Mouse (Mus musculus): ENCODE measurements around the gene Sel1l. TPM values are rescaled to one million over a fixed set of nuclear protein-coding genes. Genes with fewer than 3 reads are reported as not detected.

Sel1l gene
- polyA plus RNA-seq, 1 experiment from 2014 or later, result 61.9 TPM

DNA sequence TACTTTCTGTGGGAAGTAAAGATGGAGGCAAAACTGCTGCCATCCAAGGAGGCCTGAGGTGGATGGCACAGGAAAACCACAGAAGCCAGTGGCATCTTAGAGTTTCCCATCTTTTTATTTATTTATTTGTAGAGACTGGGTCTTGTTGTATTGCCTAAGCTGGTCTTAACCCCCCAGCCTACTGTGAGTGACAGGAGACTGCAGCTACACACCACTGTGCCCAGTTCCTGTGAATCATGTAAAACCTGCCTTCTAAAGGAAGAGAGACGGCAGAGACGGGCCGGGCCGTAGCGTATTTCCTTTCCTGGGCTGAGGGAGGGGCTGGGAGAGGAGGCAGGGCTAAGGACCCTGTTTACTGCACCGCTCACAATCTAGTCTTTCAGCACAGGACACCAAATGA lies 41.2 kb downstream of the Sel1l start:
- no peak overlapping the region for H3K27ac ChIP-seq
- no peaks in the 10 kb centered on the region for H3K27me3 ChIP-seq (ENCODE audit: low read depth, poor library complexity, severe bottlenecking)
- H3K9me3 ChIP-seq (replicated peaks), result no peaks in the 10 kb centered on the region
- H3K36me3 ChIP-seq, result peaks cover 51% of the 10 kb centered on the region
- H3K4me3 ChIP-seq, result no peak overlapping the region
- H3K4me1 ChIP-seq, result no peaks in the 10 kb centered on the region
- WGBS, result 92% methylated on average over 6 of the region's 6 CpGs
- no peak for DNase-seq (ENCODE audit: low spot score)

DNA sequence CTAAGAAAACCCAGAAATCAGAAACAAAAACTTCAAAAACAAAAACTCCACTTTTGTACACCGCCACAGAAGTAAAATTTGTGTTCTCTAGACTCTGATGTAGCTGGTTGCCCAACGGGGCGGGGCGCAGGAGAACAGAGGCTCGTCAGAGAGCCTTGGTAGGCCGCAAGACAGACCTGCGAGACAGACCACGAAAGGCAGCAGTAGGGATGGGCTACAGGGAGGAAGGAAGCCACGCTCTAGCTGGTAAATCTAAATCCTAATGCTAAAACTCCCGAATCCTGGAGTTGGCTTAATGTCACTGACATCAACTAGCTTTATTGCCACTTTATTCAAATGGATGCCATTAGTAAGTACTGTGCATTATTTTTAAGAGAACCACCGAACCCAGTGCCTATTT lies 41.9 kb downstream of the Sel1l start:
- Histone ChIP-seq H3K27me3 (ENCODE audit: low read depth, poor library complexity, severe bottlenecking) (no peaks in the 10 kb centered on the region), H3K9me3 (replicated peaks) (no peaks in the 10 kb centered on the region), H3K27ac (no peak overlapping the region), H3K36me3 (peaks cover 44% of the 10 kb centered on the region), H3K4me3 (no peak overlapping the region), H3K4me1 (no peaks in the 10 kb centered on the region)
- no peak for DNase-seq (ENCODE audit: low spot score)
- 94% methylated on average over 11 of the region's 11 CpGs for WGBS

DNA sequence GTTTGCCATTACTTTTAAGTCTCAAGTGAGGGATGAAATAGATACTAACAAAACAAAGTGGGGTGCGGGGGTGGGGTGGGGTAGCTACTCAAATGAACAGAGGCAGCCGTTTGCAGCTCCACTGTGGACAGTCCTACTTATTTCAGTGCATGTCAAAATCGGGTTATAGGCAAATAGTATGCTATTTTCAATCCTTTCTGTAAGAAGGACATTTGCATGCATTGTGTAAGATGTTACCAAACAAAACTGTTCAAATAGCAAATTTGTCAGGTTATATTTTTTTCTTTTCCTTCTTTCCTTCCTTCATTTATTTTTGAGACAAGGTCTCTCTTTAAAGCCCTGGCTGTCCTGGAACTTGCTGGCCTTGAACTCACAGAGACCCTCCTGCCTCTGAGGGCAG lies 44.7 kb downstream of the Sel1l start:
- Histone ChIP-seq H3K9me3 (replicated peaks) (no peaks in the 10 kb centered on the region), H3K4me1 (no peaks in the 10 kb centered on the region), H3K36me3 (peaks cover 16% of the 10 kb centered on the region), H3K27me3 (ENCODE audit: low read depth, poor library complexity, severe bottlenecking) (no peaks in the 10 kb centered on the region), H3K4me3 (no peak overlapping the region), H3K27ac (no peak overlapping the region)
- WGBS, result 95% methylated on average over 3 of the region's 3 CpGs
- no peak for DNase-seq (ENCODE audit: low spot score)

DNA sequence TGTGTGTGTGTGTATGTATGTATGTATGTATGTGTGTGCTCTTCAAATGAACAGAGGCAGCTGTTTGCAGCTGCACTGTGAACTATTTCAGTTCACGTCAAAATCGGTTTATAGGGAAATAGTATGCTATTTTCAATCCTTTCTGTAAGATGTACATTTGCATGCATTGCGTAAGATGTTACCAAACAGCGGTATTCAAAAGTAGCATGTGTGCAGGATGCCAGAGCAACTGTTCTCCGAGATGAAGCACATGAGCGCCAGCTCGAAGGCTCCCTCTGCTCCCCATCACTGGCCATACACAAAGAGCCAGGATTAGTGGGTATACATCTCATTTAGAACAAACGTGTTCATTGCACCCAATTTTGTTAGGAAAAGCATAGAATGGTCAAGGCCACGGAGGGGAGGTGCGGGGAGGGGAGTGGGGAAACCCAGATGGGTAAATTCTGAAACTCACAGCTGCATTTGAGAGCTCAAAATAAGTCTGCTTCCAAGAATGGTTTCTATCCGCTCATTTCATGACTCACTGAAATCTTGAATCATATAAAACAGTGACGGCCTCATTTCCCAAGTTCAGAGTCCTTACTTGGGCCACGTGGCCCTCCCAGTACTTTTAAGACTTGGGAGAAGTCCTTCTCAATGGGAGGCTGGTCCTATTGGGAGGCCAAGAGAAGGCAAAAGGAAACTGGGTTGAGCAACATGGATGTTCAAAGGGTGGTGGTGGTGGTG lies 45.6 kb downstream of the Sel1l start:
- 89% methylated on average over 13 of the region's 13 CpGs for WGBS
- DNase-seq (ENCODE audit: low spot score), result no peak

DNA sequence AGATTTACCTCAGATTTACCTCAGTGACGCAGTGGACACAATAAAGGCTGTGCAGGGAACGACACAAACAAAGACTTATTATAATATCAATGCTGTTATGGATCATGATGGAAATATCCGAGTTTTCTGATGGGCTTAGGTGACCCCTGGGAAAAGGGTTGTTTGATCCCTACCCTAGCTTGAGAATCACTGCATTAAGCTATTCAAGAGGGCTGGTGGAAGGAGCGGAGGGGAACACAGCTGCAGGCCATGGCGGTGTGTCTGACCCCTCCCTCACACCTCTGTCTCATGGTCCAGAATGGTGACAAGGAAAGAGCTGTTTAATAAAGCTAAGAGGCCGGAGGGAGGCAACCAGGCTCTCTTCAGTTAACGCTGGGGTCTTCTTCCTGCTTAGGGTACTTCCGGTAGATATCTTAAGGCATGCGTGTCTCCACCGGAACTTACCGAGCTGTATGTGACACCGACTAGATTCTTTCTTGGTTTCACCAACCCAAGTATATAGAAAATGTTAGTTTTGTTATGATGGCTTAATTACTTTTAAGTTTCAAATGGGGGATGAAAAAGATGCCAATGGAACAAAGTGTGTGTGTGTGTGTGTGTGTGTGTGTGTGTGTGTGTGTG lies 46.3 kb downstream of the Sel1l start:
- 92% methylated on average over 12 of the region's 12 CpGs for WGBS
- Histone ChIP-seq H3K4me3 (no peak overlapping the region), H3K27ac (no peak overlapping the region), H3K27me3 (ENCODE audit: low read depth, poor library complexity, severe bottlenecking) (no peaks in the 10 kb centered on the region), H3K9me3 (replicated peaks) (no peaks in the 10 kb centered on the region), H3K36me3 (peaks cover 2% of the 10 kb centered on the region; the same call in 1 of the 2 replicates), H3K4me1 (no peaks in the 10 kb centered on the region)
- no peak for DNase-seq (ENCODE audit: low spot score)

More for the DNA sequence above, 45.6 kb downstream of the Sel1l start:
- Histone ChIP-seq H3K36me3 (peaks cover 7% of the 10 kb centered on the region), H3K27ac (no peak overlapping the region), H3K4me3 (no peak overlapping the region), H3K4me1 (no peaks in the 10 kb centered on the region), H3K9me3 (replicated peaks) (no peaks in the 10 kb centered on the region), H3K27me3 (ENCODE audit: low read depth, poor library complexity, severe bottlenecking) (no peaks in the 10 kb centered on the region)

DNA sequence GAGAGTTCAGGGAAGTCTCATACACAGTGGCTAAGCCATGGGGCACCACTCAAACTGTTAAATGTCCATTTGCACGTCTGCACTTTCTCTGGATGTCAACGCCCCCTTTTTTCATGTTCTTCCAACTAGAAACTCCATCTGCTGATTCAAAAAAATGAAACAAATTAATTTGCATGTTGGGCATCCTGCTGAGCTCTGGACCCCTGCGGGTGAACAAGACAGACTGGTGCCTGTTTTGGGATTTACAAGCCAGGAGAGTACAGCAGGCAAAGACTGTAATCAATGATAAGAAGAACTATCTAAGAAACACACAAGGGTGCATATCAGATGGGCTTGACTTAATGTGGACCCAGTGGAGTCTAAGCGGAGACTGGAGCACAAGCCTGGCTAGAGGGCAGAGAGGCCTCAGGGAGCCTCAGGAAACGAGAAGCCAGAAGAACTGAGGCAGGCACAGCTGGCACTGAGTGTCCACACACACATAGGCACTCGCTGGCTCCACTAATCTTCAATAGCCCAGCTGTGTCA lies 48.0 kb downstream of the Sel1l start:
- WGBS, result 80% methylated on average over 6 of the region's 6 CpGs
- H3K4me3 ChIP-seq, result no peak overlapping the region
- no peak overlapping the region for H3K27ac ChIP-seq
- H3K36me3 ChIP-seq, result no peaks in the 10 kb centered on the region
- DNase-seq (ENCODE audit: low spot score), result no peak
- H3K4me1 ChIP-seq, result no peaks in the 10 kb centered on the region
- H3K9me3 ChIP-seq (replicated peaks), result no peaks in the 10 kb centered on the region
- no peaks in the 10 kb centered on the region for H3K27me3 ChIP-seq (ENCODE audit: low read depth, poor library complexity, severe bottlenecking)

DNA sequence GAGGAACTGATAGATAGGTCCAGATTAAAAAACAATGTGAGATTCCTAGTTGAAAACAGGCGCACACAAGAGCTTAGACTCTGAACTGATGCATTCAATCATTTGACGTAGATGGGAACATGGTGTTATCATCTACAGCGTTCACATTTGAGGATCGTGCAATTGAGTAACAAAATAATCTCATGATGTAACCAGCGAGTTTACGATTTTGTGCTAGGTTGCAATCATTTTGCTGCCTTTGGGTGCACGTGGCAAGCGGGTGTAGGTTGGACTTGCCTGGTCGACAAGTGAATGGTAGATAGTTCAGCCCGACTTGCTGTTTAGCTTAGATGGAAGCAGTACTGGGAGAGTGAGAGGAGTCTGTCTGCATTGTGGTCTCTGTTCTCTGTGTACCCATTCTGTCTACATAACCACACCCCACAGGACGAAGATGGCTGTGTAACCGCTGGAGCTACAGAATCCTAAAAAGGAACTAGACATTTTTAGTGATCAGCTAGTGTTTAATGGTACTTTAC lies 49.1 kb downstream of the Sel1l start:
- WGBS, result 81% methylated on average over 12 of the region's 12 CpGs
- H3K27me3 ChIP-seq (ENCODE audit: low read depth, poor library complexity, severe bottlenecking), result no peaks in the 10 kb centered on the region
- no peak for DNase-seq (ENCODE audit: low spot score)
- H3K4me3 ChIP-seq, result no peak overlapping the region
- no peaks in the 10 kb centered on the region for H3K36me3 ChIP-seq
- H3K27ac ChIP-seq, result no peak overlapping the region
- H3K9me3 ChIP-seq (replicated peaks), result no peaks in the 10 kb centered on the region
- no peaks in the 10 kb centered on the region for H3K4me1 ChIP-seq

DNA sequence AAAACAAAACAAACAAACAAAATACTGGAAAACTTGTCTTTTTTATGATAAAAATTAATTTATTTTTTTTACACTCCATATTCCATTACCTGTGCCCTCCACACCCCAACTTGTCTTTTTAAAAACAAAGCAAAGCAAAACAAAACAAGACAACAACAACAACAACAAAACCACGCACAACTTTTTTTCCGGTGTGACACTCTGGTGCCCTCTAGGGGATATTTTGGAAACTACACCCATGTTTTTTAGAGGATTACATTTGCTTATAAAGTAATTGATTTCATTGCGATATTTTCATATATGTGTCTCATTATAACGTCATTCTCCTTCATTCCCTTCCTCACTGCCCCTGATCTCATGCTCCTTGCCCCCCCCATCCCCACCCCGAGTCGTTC lies 49.6 kb downstream of the Sel1l start:
- H3K9me3 ChIP-seq (replicated peaks), result no peaks in the 10 kb centered on the region
- H3K36me3 ChIP-seq, result no peaks in the 10 kb centered on the region
- H3K4me3 ChIP-seq, result no peak overlapping the region
- no peaks in the 10 kb centered on the region for H3K27me3 ChIP-seq (ENCODE audit: low read depth, poor library complexity, severe bottlenecking)
- 30% methylated on average over 6 of the region's 6 CpGs for WGBS
- DNase-seq (ENCODE audit: low spot score), result no peak
- H3K4me1 ChIP-seq, result no peaks in the 10 kb centered on the region
- H3K27ac ChIP-seq, result no peak overlapping the region

DNA sequence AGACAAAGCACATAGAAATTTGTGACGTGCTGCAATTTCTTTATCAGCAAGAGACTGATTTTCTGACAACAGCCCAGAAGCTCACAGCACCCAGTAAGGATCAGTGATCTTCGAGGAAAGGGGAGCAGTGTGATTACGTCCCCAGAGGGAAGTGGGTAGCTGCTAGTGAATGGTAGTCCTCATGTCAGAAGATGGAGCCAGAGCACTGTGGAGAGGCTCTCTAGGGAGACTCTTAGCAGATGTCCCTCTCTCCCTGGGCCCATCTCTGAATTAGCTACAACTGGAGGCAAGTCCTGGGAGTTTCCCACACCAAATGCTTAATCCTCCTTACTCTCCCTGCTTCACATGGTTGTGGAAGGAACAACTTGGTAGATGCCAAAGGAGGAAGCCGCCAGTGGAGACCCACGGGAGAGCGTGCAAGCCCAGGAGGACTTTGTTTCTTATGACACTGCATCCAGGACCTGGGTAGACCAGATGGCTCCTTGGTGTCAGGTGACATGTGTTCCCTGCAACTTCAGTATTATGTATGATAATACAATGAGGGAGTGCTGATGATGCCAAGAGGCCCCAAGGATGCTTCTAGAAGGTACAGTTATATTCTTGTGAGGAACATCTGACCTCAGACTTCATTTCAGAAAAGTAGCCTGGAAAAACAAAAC lies 50.1 kb downstream of the Sel1l start:
- Histone ChIP-seq H3K36me3 (no peaks in the 10 kb centered on the region), H3K4me3 (no peak overlapping the region), H3K27me3 (ENCODE audit: low read depth, poor library complexity, severe bottlenecking) (no peaks in the 10 kb centered on the region), H3K4me1 (no peaks in the 10 kb centered on the region), H3K9me3 (replicated peaks) (no peaks in the 10 kb centered on the region), H3K27ac (no peak overlapping the region)
- WGBS, result 82% methylated on average over 6 of the region's 6 CpGs
- no peak for DNase-seq (ENCODE audit: low spot score)

DNA sequence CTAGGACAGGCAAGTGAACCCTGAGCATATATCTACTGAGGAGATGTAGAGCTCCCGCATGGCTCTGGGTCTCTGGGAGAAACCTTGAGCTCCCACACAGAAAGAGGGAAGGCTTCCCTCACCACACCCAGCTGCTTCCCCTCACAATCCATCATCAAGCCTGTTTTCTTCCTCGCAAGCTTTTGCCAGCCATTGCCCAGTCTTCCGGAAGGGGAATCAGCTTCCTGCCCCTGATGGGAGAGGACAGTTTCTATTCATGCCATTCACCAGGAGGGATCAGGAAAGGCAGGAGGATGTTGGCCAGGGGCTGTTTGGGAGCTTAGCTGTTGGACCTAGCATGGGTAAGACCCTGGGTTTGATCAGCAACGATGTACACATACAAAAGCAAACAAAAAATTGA lies 52.2 kb downstream of the Sel1l start:
- no peak overlapping the region for H3K4me3 ChIP-seq
- WGBS, result 84% methylated on average over 4 of the region's 4 CpGs
- DNase-seq (ENCODE audit: low spot score), result no peak
- H3K27ac ChIP-seq, result no peak overlapping the region
- no peaks in the 10 kb centered on the region for H3K9me3 ChIP-seq (replicated peaks)
- H3K27me3 ChIP-seq (ENCODE audit: low read depth, poor library complexity, severe bottlenecking), result no peaks in the 10 kb centered on the region
- no peaks in the 10 kb centered on the region for H3K4me1 ChIP-seq
- no peaks in the 10 kb centered on the region for H3K36me3 ChIP-seq

DNA sequence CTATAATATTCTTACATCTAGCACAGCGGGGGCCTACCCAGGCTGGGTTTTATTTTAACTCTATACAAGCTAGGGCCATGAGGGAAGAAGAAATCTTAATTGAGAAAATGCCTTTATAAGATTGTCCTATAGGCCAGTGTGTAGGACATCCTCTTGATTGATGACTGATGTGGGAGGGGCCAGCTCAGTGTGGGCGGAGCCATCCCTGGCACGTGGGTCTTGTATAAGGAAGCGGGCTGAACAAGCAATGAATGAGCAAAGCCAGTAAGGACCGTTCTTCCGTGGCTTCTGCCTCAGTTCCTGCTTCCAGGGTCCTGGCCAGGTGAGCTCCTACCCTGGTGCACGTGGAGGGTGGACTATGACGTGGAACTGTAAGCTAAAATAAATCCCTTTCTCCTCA lies 55.7 kb downstream of the Sel1l start:
- DNase-seq (ENCODE audit: low spot score), result no peak
- H3K27me3 ChIP-seq (ENCODE audit: low read depth, poor library complexity, severe bottlenecking), result no peaks in the 10 kb centered on the region
- no peaks in the 10 kb centered on the region for H3K9me3 ChIP-seq (replicated peaks)
- WGBS, result 80% methylated on average over 8 of the region's 8 CpGs
- no peaks in the 10 kb centered on the region for H3K36me3 ChIP-seq
- no peaks in the 10 kb centered on the region for H3K4me1 ChIP-seq
- H3K27ac ChIP-seq, result no peak overlapping the region
- H3K4me3 ChIP-seq, result no peak overlapping the region

DNA sequence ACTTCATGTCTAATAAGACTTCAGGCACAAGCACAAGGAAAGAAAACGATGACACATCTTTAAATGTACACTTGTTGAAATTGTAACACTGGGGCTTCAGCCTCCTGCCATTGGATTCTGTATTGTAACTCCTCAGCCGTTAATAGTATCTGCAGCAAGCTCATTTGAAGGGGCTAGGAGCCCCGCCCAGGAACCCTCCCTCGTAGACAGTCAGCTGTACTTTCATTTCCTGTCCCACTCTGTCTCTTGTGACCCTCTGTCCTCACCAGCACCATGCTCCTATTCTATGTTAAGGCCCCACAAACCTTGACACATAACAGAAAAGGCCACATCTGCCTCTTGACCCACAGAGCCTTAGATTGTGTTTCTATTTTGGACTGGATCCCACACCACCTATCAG lies 57.1 kb downstream of the Sel1l start:
- Histone ChIP-seq H3K4me1 (peaks cover 1% of the 10 kb centered on the region), H3K36me3 (no peaks in the 10 kb centered on the region), H3K4me3 (no peak overlapping the region), H3K9me3 (replicated peaks) (no peaks in the 10 kb centered on the region), H3K27me3 (ENCODE audit: low read depth, poor library complexity, severe bottlenecking) (no peaks in the 10 kb centered on the region), H3K27ac (no peak overlapping the region)
- WGBS, result 68% methylated on average over 4 of the region's 4 CpGs
- DNase-seq (ENCODE audit: low spot score), result no peak

DNA sequence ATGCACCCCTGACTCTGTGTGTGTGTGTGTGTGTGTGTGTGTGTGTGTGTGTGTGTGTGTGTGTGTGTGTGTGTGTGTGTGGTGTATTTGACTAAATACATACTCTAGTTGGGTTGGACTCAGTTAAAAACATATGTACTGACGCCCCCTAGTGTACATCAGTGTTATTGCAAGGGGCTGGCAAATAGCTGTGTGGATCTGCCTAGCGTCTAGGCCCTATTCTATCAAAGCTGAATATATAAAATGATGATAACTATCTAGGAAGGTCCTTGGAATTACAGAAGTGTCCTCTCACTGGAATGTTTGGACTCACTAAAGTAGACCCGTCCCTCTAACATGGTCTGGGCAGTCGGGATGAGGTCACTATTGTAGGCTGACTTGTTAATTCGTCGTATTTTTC lies 59.2 kb downstream of the Sel1l start:
- Histone ChIP-seq H3K36me3 (no peaks in the 10 kb centered on the region), H3K4me3 (no peak overlapping the region), H3K4me1 (peaks cover 12% of the 10 kb centered on the region), H3K27me3 (ENCODE audit: low read depth, poor library complexity, severe bottlenecking) (no peaks in the 10 kb centered on the region), H3K27ac (no peak overlapping the region), H3K9me3 (replicated peaks) (no peaks in the 10 kb centered on the region)
- WGBS, result 58% methylated on average over 6 of the region's 6 CpGs
- peak; percentile 56 for DNase-seq (ENCODE audit: low spot score)

Measured in limb, embryonic 10.5 days (tissue).